Mouse (Mus musculus) lung, postnatal 36 days (tissue): ENCODE measurements around the gene Tmem171.

Experiments used
- DNase-seq: peaks from one replicate; pipeline ENCODE4 v3.0.0; 2022; ENCODE audit warnings: mixed read lengths

The Tmem171 gene

DNA sequence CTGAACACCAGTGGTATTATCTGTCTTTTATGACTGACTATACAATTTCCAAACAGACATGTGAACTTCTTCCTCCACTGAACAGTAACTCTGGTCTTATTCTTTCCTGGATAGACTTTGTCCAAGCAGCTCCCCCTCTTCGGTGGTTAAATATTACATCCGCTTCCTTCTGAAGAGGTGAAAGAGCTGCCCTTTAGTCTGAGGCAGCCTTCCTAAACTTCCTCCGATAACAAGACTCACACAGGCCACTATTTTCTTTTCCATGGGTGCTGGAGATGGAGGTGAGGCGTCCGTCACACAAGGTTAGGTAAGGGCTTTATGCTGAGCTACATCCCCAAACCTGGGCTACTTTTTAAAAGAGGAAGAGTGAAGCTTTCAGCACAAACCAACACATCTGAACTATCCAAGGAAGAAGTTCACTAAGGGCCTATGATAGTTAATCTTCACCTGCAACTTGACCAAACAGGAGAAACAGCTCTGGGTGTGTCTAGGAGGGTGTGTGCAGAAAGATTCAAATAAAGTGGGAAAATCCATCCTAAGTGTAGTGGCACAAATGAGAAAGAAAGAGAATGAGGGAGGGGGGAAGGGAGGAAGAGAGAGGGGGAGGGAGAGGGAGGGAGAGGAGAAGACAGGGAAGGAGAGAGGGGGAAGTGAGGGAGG, 56.0 kb downstream of the Tmem171 start:
- no peak for DNase-seq

DNA sequence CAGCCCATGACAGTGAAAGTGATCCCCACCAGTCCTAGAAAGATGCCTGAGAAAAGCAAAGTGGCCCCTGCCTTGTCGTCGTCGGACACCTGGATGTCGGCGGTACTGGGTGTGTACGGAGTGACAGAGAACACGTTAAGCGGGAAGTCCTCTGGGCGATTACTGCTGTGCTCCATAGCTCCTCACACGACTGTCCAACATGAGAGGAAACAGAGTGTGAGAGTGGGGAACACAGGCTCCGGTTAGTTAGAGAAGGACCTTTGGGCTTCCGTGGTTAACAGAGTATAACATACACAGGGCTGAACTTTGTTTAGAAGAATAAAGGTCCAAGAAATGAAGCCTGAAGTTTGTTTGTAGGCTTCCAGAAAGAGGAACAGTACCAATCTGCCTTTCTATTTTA, 57.5 kb downstream of the Tmem171 start, which contains the start of gene Tmem174:
TSS of gene Tmem174 (minus strand) at position 266 of the 400 bp plus-strand sequence.
- no peak for DNase-seq

DNA sequence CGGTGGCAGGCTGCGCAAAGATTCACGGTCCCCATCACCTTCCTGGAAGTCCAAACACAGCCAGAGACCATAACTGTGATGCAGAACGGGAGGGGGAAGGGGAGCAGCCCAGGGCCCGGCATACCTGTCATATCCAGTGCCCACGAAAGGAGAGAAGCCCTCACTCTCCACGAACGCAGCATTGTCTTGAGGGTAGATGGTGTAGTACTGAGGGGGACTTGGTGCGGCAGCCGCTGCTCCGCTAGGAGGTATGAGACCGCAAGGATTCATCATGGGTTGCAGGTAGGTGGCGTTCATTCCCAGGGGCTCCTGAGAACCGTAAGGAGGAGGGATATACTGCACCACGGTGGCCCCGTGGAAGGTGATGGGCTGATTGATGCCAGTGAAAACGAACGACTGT, 58.1 kb downstream of the Tmem171 start:
- DNase-seq, result no peak
